20 mouse cellular contexts compared by ENCODE assay signal in the genomic region with DNA sequence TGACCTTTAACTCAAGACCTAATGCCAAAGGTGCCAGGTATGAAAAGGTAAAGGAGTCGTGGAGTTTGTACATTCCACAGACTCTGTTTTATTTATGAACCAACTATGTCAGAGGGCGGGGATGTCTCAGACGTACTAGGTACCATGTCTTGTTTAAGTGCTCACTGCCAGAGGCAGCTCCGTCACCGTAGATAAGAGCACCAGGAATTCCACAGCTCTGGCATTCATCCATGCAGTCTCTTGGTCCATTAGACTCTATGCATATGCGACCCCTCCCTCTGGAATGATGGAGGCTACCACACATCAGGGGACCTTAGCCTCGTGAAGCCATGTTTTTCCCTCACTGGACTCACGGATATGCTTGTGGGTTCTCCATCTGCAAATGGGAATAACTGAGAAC. TPM values are rescaled to one million over a fixed set of nuclear protein-coding genes. Genes with fewer than 3 reads are reported as not detected.
A peak's percentile ranks its signal among the peaks of the same experiment; 100 is the strongest.
DNase-seq lines count a peak whose midpoint lies in the region; ATAC-seq and TF ChIP-seq lines count a peak whose summit lies in the region.
"Had no signal": no experiment of that assay in that cellular context is flagged by ENCODE, and none has a peak within 500 bp of the region (broad histone marks: within the 10 kb centered on the region; RNA-seq: fewer than 3 reads in every experiment).

No protein-coding gene starts in this region.

- ATAC-seq in heart, embryonic 11.5 days (replicated peaks; ENCODE audit: insufficient number of reproducible peaks, low FRiP score, low TSS enrichment), result peak; percentile 84
- ATAC-seq in kidney, postnatal 0 days (replicated peaks; ENCODE audit: low FRiP score, low read depth), result no peak
- no peak for ATAC-seq in kidney, embryonic 16.5 days (ENCODE audit: low FRiP score, low TSS enrichment)
- peak; percentile 54; the same call in 1 of the 2 replicates for ATAC-seq in intestine, embryonic 15.5 days
- 0 out of 2 replicates have a peak, but pooled peaks have one; percentile 8 for ATAC-seq in megakaryocyte-erythroid progenitor cell, adult 5-6 weeks (replicated peaks; ENCODE audit: low FRiP score, low TSS enrichment, poor library complexity, severe bottlenecking)
- ATAC-seq in liver, embryonic 12.5 days, result no peak
- ATAC-seq: forebrain, embryonic 16.5 days; midbrain, embryonic 13.5 days had no signal

- H3K9me3 ChIP-seq in heart, embryonic 11.5 days (replicated peaks; ENCODE audit: control insufficient read depth, low read length), result no peaks in the 10 kb centered on the region
- H3K9me3 ChIP-seq in kidney, postnatal 0 days (replicated peaks; ENCODE audit: low read length), result no peaks in the 10 kb centered on the region
- no peaks in the 10 kb centered on the region for H3K9me3 ChIP-seq in kidney, embryonic 16.5 days (ENCODE audit: low read length)
- no peaks in the 10 kb centered on the region for H3K9me3 ChIP-seq in intestine, embryonic 15.5 days
- H3K9me3 ChIP-seq in liver, embryonic 12.5 days (replicated peaks), result no peaks in the 10 kb centered on the region
- H3K9me3 ChIP-seq: embryonic facial prominence, embryonic 12.5 days; hindbrain, embryonic 15.5 days; limb, embryonic 10.5 days; midbrain, embryonic 13.5 days had no signal

- DNase-seq in heart, adult 9 months (ENCODE audit: low spot score in 2 of 2), result no peak
- DNase-seq in kidney, postnatal 0 days (ENCODE audit: low spot score), result no peak
- DNase-seq in embryo, embryonic 11 days, result no peak
- DNase-seq: adrenal gland, postnatal 10 days; cerebellum, adult 11-12 months; kidney, adult 2 months; right cerebral cortex, postnatal 25 days; thymus, postnatal 4 days had no signal

- 23% methylated on average over 8 of the region's 8 CpGs for WGBS in heart, embryonic 11.5 days (ENCODE audit: insufficient replicate concordance)
- 49% methylated on average over 8 of the region's 8 CpGs for WGBS in kidney, postnatal 0 days
- 56% methylated on average over 8 of the region's 8 CpGs for WGBS in kidney, embryonic 16.5 days
- WGBS in intestine, embryonic 15.5 days, result 40% methylated on average over 8 of the region's 8 CpGs
- WGBS in liver, embryonic 12.5 days (ENCODE audit: insufficient replicate concordance), result 58% methylated on average over 8 of the region's 8 CpGs

- no peak overlapping the region for H3K9ac ChIP-seq in heart, embryonic 11.5 days (ENCODE audit: low read depth, low read length)
- H3K9ac ChIP-seq in kidney, postnatal 0 days (ENCODE audit: low read depth, low read length), result no peak overlapping the region
- no peak overlapping the region for H3K9ac ChIP-seq in kidney, embryonic 16.5 days (replicated peaks; ENCODE audit: low read length)
- no peak overlapping the region for H3K9ac ChIP-seq in intestine, embryonic 15.5 days
- no peak overlapping the region for H3K9ac ChIP-seq in liver, embryonic 12.5 days
- H3K9ac ChIP-seq: embryonic facial prominence, embryonic 12.5 days; hindbrain, embryonic 15.5 days; midbrain, embryonic 13.5 days had no signal

- H3K27ac ChIP-seq in heart, embryonic 11.5 days (ENCODE audit: low read depth, low read length), result peak overlapping the region; percentile 60
- H3K27ac ChIP-seq in kidney, postnatal 0 days, result 0 out of 2 replicates have a peak overlapping the region, but pooled peaks have one; percentile 19
- no peak overlapping the region for H3K27ac ChIP-seq in kidney, embryonic 16.5 days (ENCODE audit: low read length)
- no peak overlapping the region for H3K27ac ChIP-seq in intestine, embryonic 15.5 days
- H3K27ac ChIP-seq in liver, embryonic 12.5 days, result no peak overlapping the region
- H3K27ac ChIP-seq: embryonic facial prominence, embryonic 12.5 days; hindbrain, embryonic 15.5 days; limb, embryonic 10.5 days; macrophage; midbrain, embryonic 13.5 days had no signal

- no peaks in the 10 kb centered on the region for H3K36me3 ChIP-seq in heart, embryonic 11.5 days (ENCODE audit: control insufficient read depth, insufficient read depth, low read length)
- H3K36me3 ChIP-seq in kidney, postnatal 0 days (ENCODE audit: insufficient read depth, low read length), result peaks cover 5% of the 10 kb centered on the region; the same call in 1 of the 2 replicates
- H3K36me3 ChIP-seq in kidney, embryonic 16.5 days (ENCODE audit: insufficient read depth, low read length), result no peaks in the 10 kb centered on the region; the same call in 1 of the 2 replicates
- H3K36me3 ChIP-seq in intestine, embryonic 15.5 days, result no peaks in the 10 kb centered on the region
- H3K36me3 ChIP-seq in liver, embryonic 12.5 days, result no peaks in the 10 kb centered on the region
- H3K36me3 ChIP-seq: embryonic facial prominence, embryonic 12.5 days; hindbrain, embryonic 15.5 days; limb, embryonic 10.5 days; midbrain, embryonic 13.5 days had no signal

- no peak for TF ChIP-seq CTCF in kidney, postnatal 0 days (IDR thresholded peaks at IDR 0.05; ENCODE audit: low read depth)

- peak overlapping the region; percentile 34; the same call in 1 of the 2 replicates for H3K4me2 ChIP-seq in heart, embryonic 11.5 days
- no peak overlapping the region for H3K4me2 ChIP-seq in kidney, postnatal 0 days (ENCODE audit: low read length)
- no peak overlapping the region for H3K4me2 ChIP-seq in kidney, embryonic 16.5 days (replicated peaks; ENCODE audit: low read depth, low read length)
- no peak overlapping the region for H3K4me2 ChIP-seq in intestine, embryonic 15.5 days (replicated peaks)
- H3K4me2 ChIP-seq in liver, embryonic 12.5 days, result no peak overlapping the region
- H3K4me2 ChIP-seq: embryonic facial prominence, embryonic 12.5 days; hindbrain, embryonic 15.5 days; liver, embryonic 11.5 days; midbrain, embryonic 13.5 days had no signal

- no peaks in the 10 kb centered on the region for H3K27me3 ChIP-seq in heart, embryonic 11.5 days (ENCODE audit: control insufficient read depth, insufficient read depth, low read length)
- H3K27me3 ChIP-seq in kidney, postnatal 0 days (ENCODE audit: insufficient read depth, low read length), result no peaks in the 10 kb centered on the region
- no peaks in the 10 kb centered on the region for H3K27me3 ChIP-seq in kidney, embryonic 16.5 days (ENCODE audit: insufficient read depth, low read length)
- H3K27me3 ChIP-seq in intestine, embryonic 15.5 days (replicated peaks), result no peaks in the 10 kb centered on the region
- no peaks in the 10 kb centered on the region for H3K27me3 ChIP-seq in liver, embryonic 12.5 days (replicated peaks)
- H3K27me3 ChIP-seq: embryonic facial prominence, embryonic 12.5 days; hindbrain, embryonic 15.5 days; midbrain, embryonic 13.5 days had no signal

- peaks cover 74% of the 10 kb centered on the region for H3K4me1 ChIP-seq in heart, embryonic 11.5 days (ENCODE audit: control insufficient read depth, insufficient read depth, low read length)
- H3K4me1 ChIP-seq in kidney, postnatal 0 days (replicated peaks; ENCODE audit: insufficient read depth, low read length), result peaks cover 3% of the 10 kb centered on the region; the same call in 1 of the 2 replicates
- peaks cover 28% of the 10 kb centered on the region for H3K4me1 ChIP-seq in kidney, embryonic 16.5 days (ENCODE audit: insufficient read depth, low read length)
- H3K4me1 ChIP-seq in intestine, embryonic 15.5 days (replicated peaks), result peaks cover 19% of the 10 kb centered on the region
- H3K4me1 ChIP-seq in liver, embryonic 12.5 days, result no peaks in the 10 kb centered on the region
- H3K4me1 ChIP-seq: hindbrain, embryonic 15.5 days had no signal

- H3K4me3 ChIP-seq in heart, embryonic 11.5 days (ENCODE audit: low read depth, low read length), result no peak overlapping the region
- H3K4me3 ChIP-seq in kidney, postnatal 0 days (replicated peaks; ENCODE audit: low read depth, low read length), result no peak overlapping the region
- no peak overlapping the region for H3K4me3 ChIP-seq in kidney, embryonic 16.5 days (ENCODE audit: low read length)
- no peak overlapping the region for H3K4me3 ChIP-seq in intestine, embryonic 15.5 days (replicated peaks)
- no peak overlapping the region for H3K4me3 ChIP-seq in liver, embryonic 12.5 days
- H3K4me3 ChIP-seq: embryonic facial prominence, embryonic 12.5 days; hindbrain, embryonic 15.5 days; limb, embryonic 10.5 days; midbrain, embryonic 13.5 days had no signal

RNA-seq across cellular contexts. Expression of gene Creb3l2, which starts 53.0 kb away (rescaled TPM):
- 42.9 and 52.9 TPM in 2 replicates for polyA plus RNA-seq in heart, embryonic 11.5 days (2014; fragmentation: Nextera tagmentation; extraction: Ambion mirVana)
- 20.8 and 23.3 TPM in 2 replicates for polyA plus RNA-seq in kidney, postnatal 0 days (2015; fragmentation: Nextera tagmentation; extraction: Ambion mirVana)
- 31.7 and 34.9 TPM in 2 replicates for polyA plus RNA-seq in kidney, embryonic 16.5 days (2015; fragmentation: Nextera tagmentation; extraction: Ambion mirVana)
- polyA plus RNA-seq in intestine, embryonic 15.5 days (2015; fragmentation: Nextera tagmentation; extraction: Ambion mirVana), result 15.6 and 15.8 TPM in 2 replicates
- 15.3 and 18.3 TPM in 2 replicates for total RNA-seq in megakaryocyte-erythroid progenitor cell, adult 5-6 weeks (2014; fragmentation: Nextera tagmentation)
- 3.4 and 7.3 TPM in 2 replicates for total RNA-seq in megakaryocyte-erythroid progenitor cell, adult 5-6 weeks (2017)
- polyA plus RNA-seq in liver, embryonic 12.5 days (2016; fragmentation: Nextera tagmentation; extraction: Ambion mirVana), result 5.0 and 5.1 TPM in 2 replicates

Comparison
In these comparisons a context has a peak if more than half of its experiments do, and no peak if none do; other contexts are left out.
1. H3K27ac ChIP-seq: peak in heart, embryonic 11.5 days (single experiment) and kidney, postnatal 0 days (single experiment); none in kidney, embryonic 16.5 days (single experiment), intestine, embryonic 15.5 days (single experiment) and liver, embryonic 12.5 days (single experiment).
2. ATAC-seq: peak in heart, embryonic 11.5 days (single experiment), intestine, embryonic 15.5 days (single experiment) and megakaryocyte-erythroid progenitor cell, adult 5-6 weeks (single experiment); none in kidney, postnatal 0 days (single experiment), kidney, embryonic 16.5 days (single experiment) and liver, embryonic 12.5 days (single experiment).